Mouse (Mus musculus): ENCODE results near the gene Cbx5.
"Not testable (repeated sequence)": the region's sequence is repeated elsewhere in the genome, so short reads cannot be mapped to it uniquely, and the experiment has no call there.

Cbx5 gene

DNA sequence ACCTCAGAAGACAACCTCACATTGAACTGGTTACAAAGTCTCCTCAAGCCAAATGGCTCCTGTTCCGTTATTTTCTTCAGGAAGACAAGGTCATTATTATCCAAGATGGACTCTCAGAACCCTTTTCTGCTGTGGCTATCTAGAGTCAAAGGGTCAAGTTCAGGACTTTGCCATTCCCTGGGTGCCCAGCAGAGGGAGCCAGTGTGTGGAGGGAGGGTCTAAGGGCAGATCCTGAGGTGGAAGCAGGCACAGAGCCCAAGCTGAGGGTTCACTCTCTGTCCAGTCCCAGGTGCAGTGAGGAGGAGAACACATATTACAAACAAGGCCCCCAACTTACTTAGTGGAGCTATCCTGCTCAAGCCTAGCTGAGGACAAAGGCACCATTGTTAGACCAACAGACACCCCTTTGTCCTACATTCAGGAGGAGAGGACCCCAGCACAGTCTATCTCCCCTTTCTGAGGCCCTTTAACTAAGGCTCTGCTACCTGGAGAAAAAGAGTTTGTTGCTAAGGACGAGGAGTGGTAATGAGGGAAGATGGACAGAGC is 10.7 kb upstream of the Cbx5 start:
- DNase-seq, result peak; percentile 60 to 75

DNA sequence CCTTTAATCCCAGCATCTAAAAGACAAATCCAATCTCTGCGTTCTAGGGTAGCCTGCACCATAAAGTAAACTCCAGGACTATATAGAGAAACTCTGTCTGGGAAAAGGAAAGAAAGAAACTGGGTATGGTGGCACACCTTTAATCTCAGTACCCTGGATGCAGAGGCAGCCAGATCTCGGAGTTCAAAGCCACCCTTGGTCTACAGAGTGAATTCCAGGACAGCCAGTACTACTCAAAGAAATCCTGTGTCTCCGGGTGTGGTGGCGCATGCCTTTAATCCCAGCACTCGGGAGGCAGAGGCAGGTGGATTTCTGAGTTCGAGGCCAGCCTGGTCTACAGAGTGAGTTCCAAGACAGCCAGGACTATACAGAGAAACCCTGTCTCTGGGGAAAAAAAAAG is 9.9 kb upstream of the Cbx5 start:
- DNase-seq, result not testable (repeated sequence)

DNA sequence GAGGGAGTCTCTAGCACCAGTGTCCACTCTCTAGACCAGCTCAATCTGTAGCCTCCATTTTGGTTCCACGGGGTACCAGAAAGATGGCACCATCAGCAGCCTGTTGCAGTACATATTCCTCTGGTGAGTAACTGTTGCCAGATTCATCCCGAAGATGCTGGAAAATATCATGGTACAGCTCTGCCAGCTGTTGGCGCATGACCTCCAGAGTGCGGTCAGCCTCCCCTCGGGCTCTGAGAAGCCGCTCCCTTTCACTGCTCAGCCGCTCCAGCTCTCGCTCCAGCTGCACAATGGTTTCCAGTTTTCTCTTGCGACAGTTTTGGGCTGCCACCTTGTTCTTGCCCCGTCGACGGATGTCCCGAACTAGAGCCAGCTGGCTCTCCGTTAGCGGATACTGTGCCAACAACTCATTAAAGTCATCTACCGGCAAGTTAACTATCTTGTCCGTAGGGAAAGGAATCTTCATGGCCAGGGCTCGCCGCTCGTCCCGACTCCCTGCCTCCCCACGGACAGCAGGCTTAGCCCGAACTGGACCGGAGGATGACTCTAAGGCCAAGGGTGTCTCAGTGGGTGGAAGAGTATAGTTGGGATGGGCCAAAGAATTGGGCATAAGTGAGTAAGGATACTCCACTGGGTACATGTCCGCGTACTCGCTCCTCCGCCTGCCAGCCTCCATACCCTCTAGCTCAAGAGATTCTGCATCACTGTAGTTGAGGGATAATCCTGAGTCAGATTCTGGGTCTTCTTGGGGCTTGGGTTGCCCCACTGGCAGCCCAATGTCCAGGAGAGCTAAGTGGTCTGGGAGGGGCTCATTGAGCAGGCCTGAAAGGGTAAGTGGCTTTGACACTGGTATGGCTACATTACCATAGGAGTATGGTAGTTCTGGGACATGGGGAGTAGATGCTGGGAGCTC is 9.0 kb upstream of the Cbx5 start:
- peak in 1 of 2 experiments; percentile 29 for DNase-seq

DNA sequence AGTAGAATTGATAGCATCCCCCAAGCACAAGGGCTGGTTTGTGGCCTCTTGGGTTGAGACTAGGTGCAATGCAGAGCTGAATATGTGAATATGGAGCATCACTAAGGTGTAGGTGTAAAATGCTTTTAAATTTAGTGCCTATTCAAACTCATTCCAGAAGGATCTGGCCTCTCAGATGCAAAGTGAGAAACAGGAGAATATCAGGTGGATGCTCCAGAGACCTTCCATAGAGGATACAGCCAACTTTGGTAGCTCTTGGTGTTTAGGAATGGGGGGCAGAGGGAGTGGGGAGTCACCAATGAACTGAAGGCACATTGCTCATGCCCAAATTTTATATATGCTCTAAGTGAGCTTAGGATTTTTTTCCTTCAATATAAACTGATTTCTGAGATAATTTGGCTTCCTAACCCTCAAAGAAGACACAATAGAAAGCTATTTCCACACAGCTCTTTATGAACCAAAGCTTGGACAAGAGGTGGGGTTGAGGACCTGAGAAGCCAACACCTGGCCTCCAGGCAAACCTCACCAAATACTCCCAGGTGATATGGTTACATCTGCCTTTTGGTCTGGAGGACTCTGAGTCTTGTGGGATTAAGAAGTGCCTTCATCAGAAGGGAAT is 8.3 kb upstream of the Cbx5 start:
- no peak for DNase-seq

DNA sequence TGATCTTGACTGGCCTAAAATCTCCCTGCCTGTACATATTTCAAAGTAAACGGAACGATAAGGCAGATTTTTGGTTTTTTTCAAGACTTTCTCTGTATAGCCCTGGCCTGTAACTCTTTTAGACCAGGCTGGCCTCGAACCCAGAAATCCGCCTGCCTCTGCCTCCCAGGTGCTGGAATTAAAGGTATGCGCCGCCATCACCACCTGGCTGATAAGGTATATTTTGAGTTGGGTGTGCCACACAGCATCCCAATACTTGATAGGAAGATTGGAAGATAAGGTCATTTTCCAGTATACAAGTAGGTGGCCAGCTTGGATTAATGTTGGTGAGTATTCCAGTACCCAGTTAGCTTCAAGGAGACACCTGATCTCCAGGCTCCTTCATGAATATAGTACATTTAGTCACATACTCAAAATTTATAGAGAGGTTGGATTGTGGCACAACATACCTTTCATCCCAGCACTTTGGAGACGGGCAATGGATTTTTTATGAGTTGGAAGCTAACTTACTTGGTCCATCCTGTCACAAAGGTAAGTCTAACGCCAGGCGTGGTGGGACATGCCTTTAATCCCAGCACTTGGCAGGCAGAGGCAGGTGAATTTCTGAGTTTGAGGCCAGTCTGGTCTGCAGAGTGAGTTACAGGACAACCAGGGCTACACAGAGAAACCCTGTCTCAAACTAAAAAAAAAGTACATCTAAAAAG is 7.6 kb upstream of the Cbx5 start:
- no peak for DNase-seq

DNA sequence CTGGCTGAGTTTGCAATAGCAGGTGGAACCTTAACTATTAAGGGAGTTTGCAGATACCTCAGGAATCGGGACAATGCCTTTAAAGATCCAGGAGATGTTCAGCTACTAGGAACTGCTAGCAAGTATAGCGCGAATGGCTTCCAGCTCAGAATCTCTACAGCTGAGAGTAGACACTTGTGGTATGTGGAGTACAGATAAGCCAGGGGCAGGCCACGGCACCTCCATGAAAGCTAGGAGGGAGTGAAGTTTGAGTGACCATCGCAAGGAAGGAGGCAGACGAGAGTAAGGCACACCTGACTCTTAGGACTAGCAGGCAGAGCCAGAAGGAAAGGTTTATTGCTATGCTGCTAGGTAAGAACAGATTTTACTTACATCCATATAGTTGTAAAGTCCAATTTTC is 6.0 kb upstream of the Cbx5 start:
- DNase-seq, result no peak

DNA sequence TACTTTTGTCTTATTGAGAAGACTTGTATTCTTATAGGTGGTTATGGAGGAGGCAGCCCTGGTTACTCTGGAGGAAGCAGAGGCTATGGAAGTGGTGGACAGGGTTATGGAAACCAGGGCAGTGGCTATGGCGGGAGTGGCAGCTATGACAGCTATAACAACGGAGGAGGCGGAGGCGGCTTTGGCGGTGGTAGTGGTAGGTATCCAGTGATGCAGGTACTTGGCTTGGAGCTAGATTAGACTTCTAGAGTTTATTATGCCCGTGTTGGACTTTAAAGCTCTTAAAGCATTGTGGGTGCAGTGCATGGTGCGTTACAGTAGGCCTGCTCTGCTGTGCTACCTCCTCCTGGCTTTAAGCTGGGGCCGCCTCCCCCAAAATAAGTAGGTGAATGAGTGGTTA is 3.3 kb upstream of the Cbx5 start:
- DNase-seq, result peak in 1 of 2 experiments; percentile 20

DNA sequence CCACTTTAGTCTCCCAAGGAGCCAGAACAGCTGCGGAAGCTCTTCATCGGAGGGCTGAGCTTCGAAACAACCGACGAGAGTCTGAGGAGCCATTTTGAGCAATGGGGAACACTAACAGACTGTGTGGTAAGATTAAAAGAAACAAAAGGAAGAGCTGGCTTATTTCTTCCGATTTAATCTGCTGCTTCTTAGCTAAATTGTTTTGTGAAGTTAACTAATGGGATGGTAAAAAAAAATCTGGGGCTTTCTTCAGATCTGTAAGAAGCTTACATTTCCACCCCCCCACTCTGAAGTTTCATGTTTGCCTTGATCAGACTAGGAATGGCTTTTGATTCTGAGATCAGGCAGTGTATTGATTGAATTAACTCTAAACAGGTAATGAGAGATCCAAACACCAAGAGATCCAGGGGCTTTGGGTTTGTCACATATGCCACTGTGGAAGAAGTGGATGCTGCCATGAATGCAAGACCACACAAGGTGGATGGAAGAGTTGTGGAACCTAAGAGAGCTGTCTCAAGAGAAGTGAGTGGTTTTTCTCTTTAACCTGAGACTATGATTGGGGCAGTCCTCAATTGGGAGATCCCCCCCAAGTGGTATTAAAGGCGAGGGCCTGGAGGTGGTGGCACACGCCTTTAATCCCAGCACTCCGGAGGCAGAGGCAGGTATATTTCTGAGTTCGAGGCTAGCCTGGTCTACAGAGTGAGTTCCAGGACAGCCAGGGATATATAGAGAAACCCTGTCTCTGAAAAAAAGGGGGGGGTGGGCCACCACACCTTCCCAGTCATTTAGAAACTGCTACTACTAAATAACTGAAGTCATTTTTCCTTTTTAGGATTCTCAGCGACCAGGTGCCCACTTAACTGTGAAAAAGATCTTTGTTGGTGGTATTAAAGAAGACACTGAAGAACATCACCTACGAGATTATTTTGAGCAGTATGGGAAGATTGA is 1.7 kb upstream of the Cbx5 start:
- DNase-seq, result not testable (repeated sequence)

DNA sequence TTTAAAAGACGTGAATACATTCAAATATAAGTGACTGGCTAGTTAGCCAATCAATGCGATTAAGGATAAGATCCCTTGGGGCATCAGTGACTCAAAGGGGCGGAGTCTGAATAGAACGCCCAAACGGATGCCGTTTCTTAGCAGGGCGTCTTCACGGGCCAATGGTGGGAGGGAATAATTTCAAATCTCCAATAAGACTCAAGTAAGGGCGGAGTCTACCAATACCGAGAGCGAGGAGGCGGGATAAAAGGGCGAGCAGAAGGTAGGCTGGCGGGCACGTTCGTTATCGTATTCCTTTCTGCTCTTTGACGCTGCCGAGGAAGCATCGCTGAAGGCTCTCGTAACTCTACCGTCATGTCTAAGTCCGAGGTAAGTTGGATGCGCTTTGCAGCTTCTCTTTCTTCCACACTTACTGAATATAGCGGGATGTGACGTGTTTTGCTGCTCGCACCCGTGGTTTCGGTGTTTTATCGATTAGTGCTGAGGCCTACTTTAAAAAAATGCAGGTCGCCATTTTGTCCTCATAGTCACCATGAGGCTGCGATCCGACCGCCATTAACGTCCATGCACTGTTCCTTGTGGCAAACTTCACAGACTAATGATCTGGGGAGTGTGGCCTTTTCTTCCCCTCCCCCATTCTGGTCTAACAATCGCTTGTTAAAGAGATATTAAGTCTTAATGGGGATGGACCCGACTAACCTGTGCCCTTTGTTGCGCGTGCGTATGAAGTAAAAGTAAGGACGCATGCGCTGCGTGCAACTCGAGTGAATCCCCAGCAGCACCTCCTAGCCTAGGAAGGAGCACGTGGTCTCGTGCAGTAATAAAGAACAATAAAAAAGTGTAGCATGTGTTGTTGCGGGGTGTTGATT is 778 bp upstream of the Cbx5 start, which contains the start of gene Hnrnpa1:
Hnrnpa1 (plus strand) TSS at position 273 of the 869 bp plus-strand sequence.
- DNase-seq, result peak; percentile 89 to 92

DNA sequence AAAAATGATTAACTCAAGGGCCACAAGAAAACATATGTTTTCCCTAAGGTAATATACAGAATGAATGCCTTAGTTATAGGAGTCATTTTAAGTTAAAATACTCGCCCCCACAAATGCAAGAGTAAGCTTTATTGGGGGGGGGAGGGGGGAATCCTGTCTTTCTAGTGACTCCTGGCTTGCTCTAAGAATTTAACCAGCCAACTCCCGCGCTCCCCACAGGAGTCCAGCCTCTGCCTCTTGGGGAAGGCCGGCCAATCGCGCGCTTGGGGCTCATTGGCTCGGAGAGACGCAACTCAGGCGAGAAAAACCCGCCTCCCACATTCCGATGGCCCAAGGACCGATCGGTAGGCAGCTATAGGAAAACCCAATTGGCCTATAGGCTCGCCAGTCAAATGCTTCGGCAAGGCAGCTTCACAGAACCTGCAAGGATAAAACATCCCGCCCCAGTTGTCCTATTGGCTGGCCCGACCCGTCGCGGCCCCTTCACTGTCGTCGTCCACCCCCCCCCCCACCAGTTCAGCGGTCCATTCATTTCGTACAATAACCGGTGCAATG is 409 bp downstream of the Cbx5 start:
- peak; percentile 92 to 96 for DNase-seq

DNA sequence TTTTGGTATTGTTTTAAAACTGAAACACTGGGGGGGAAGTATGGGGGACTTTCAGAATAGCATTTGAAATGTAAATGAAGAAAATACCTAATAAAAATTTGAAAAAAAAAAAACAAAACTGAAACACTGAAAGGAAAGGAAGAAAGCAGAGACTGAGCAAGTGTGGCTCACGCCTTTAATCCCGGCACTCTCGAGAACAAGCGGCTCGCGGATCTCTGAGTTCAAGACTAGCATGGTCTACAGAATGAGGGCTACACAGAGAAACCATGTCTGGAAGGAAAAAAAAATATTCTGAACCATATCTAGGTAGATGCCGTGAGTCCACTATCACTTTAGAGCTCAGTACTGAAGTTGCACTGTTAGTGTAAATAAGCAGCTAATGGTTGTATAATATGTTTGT is 2.3 kb downstream of the Cbx5 start:
- DNase-seq, result no peak

DNA sequence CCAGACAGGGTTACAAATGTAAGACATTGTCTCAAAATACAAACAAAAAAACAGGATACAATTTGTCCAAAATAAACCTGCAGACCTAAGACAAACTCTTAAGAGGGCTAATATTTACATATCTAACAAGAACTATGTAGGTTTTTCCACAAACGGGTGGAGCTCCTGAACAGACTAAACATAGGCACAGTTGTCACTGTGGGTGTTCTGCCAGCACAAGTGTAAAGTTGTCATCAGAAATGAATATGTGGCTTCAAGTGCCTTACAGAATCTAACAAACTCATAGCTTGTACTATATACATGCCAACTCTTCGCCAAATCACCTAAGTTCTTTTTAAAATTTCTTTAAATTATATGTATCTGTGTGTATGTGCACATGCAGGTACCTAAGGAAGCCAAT is 6.5 kb downstream of the Cbx5 start:
- DNase-seq, result no peak

DNA sequence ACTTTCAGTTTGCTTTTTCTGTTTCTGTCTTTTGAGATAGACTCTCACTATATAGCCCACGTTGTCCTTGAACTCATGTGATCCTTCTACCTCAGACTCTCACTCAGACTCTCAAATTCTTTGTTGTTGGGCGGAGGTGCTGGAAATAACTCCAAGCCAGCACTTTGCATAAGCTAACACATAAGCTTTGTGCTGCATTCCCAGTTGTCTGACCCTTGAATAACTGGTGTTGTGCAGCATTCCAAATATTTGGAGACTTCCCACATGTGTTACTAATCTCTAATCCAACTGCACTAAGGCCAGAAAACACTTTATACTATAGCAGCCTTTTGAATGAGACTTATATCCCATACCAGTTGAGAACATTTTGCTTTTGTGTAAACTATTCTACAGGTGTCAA is 10.7 kb downstream of the Cbx5 start:
- no peak for DNase-seq

DNA sequence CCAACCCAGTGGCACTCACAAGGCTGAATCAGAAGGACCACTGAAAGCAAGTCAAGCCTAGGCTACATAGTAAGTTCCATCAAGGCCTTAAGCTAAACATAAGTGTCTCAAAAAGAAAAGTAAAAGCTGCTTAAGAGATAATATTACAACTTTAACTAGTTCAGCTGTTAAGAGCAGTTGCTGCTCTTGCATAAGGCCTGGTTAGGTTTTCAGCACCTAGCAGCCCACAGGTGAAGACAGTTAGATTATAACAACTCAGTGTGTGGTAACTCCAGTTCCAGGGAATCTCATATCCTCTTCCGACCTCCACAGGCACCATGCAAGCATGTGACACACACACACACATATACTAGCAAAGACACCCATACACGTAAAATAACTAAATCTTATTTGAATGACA is 12.0 kb downstream of the Cbx5 start:
- DNase-seq, result no peak

DNA sequence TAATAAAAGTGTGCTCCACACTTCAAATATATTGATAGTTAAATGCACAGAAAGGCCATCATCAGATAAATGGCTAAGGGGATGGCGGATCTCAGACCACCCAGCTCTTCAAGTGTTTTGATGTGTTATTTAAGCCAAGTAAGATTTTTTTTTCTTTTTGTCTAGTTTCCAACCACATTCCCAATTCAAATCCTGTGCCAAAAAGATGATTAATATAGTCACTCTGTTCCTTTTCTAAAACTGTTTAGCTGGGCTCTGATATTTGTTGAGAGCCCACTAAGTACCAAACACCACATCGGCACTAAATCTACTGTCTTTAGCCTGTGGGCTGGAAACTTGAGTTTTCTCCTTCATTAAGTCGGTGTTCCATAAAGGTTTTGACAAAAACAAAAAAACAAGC is 12.6 kb downstream of the Cbx5 start:
- no peak for DNase-seq

DNA sequence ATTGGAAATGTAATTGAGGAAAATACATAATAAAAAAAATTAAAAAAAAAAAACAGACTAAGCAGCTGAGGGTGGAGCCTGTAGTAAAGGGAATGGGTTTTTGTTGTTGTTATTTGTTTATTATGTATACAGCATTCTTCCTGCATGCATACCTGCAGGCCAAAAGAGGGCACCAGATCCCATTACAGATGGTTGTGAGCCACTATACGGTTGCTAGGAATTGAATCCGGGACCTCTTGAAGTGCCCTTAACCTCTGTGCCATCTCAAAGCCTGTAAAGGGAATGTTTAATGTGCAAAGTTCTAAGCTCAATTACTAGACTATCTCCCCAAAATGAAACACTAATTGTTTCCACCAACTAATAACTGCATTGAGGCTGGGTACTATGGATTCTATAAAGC is 15.5 kb downstream of the Cbx5 start:
- no peak for DNase-seq

DNA sequence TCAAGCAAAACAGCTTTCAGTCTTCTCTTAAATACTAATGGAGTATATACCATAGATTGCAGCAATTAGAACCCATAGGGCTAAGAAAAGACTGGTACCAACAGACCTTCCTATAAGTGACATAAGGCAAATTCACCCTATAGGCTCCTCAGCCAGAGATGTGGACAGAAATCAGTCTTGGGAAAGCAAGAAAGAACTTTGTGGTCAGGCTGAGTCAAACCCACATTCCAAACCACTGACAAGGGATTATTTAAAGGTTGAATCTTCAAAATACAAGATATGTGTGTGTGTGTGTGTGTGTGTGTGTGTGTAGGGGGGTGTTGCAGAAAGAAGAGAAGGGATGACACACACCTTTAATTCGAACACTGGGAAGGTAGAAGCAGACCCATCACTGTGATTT is 18.2 kb downstream of the Cbx5 start:
- no peak for DNase-seq

DNA sequence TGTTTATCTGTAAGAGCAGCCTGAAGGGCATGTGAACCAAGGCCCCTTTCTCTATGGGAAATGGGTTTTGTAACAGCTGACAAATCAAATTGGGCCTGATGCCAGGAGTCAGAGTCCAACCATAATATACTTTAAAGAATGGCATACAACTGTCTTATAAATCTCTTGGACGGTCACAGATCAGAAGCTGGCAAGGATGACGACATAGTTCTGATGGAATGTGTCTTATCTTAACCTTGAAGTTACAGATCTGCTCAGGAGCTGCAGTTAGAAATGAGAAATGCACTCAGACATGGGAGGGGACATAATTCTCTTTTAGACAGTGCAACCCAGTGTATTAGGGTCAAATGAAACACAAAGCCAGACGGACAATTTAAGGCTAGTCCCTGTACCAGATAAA is 18.8 kb downstream of the Cbx5 start:
- no peak for DNase-seq

DNA sequence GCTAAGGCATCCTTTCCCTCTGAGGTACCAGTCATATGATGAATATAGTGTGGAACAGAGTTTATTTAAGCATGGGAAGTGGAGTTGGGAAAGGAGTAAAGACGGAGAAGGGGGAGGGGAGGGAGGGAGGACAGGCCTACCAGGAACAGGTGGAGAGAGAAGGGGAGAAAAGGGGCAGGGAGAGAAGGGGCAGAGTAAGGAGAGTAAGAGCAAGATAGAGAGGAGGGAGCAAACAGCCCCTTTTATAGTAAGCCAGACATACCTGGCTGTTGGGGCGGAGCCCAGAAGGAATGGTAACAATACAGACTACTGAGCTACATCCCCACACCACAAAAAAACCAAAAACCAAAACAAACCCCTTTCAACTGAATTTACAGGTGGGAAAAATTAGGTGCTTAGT is 23.6 kb downstream of the Cbx5 start:
- DNase-seq, result no peak

DNA sequence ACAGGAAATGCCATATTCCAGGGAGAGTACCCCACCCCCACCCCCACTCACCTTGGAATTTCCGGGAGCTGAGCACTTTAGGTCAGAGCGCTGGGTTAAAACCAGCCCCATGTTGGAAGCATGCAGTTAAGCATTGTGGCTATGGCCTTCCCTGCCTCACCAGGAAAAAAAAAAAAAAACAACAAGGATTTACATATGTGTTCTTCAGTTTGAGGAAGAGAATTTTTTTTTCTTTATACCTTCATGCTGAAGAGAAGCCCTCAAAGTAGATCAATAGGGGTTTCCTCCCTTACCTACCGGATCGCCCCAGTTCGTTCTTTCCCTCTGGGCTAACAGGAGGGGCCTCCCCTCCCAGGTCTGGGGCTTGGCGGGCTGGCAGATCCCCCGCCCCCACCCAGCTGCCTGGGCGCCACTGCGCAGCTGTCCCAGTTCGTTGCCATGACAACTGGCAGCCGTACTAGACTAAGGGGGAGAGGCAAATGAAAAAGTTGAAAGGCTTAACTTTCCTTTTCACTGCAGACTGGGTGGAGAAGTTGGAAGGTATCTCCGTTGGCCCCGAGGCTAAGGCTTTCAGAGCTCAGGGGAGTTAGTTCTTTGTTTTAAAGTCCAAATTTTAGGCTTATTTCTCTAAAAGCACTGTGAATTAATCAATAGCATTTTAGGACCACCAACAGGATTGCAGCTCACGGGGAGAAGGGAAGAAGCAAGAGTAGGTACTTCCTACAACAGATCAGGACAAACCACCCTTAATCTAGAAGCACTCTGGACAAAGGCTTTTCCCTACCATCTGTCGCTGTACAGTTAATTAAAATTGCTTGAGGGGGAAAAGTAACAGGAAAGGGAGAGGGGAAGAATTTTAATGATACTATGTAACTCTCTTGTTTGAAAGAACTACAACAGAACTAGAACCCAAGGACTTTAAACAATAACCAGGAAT is 24.4 kb downstream of the Cbx5 start:
- DNase-seq, result peak; percentile 38 to 65
